Mouse (Mus musculus) neural tube, embryonic 13.5 days (tissue): Measurements from ENCODE around the gene Pdzd2. TPM values are rescaled to one million over a fixed set of nuclear protein-coding genes. Genes with fewer than 3 reads are reported as not detected.

ENCODE experiments used
- ATAC-seq: fragments of 200-750 bp; cut with Nextera tagmentation; 2 replicates; pipeline ENCODE4 v1.8.0; 2017; ENCODE audit warnings: low read depth, mild to moderate bottlenecking, moderate TSS enrichment, moderate library complexity
- H3K27ac ChIP-seq: fragments of 300-500 bp; sonication (generic); replicated peaks from 2 replicates; pipeline ENCODE4 v1.5.1; 2015; ENCODE audit warnings: moderate library complexity, mild to moderate bottlenecking, inconsistent platforms
- H3K27me3 ChIP-seq: fragments of 300-500 bp; sonication (generic); 2 replicates; pipeline ENCODE4 v1.6.1; 2015; ENCODE audit warnings: mild to moderate bottlenecking, inconsistent platforms
- H3K36me3 ChIP-seq: fragments of 300-500 bp; sonication (generic); 2 replicates; pipeline ENCODE4 v1.6.1; 2015; ENCODE audit warnings: mild to moderate bottlenecking, inconsistent platforms
- H3K4me1 ChIP-seq: fragments of 300-500 bp; sonication (generic); replicated peaks from 2 replicates; pipeline ENCODE4 v1.6.1; 2015; ENCODE audit warnings: inconsistent platforms
- H3K4me2 ChIP-seq: fragments of 300-500 bp; sonication (generic); 2 replicates; pipeline ENCODE4 v1.6.1; 2015; ENCODE audit warnings: inconsistent platforms, mild to moderate bottlenecking, moderate library complexity
- H3K4me3 ChIP-seq: fragments of 300-500 bp; sonication (generic); 2 replicates; pipeline ENCODE4 v1.5.1; 2015; ENCODE audit warnings: mild to moderate bottlenecking, inconsistent platforms
- H3K9ac ChIP-seq: fragments of 300-500 bp; sonication (generic); 2 replicates; pipeline ENCODE4 v1.6.1; 2015; ENCODE audit warnings: moderate library complexity, mild to moderate bottlenecking, inconsistent platforms
- H3K9me3 ChIP-seq: fragments of 300-500 bp; sonication (generic); 2 replicates; pipeline ENCODE4 v1.6.1; 2016; ENCODE audit warnings: inconsistent platforms
- WGBS: fragments of 180-500 bp; shearing (Covaris S2); methylation state at CpG from one replicate; pipeline ENCODE4 v1.1.7; 2015; 5-methylcytosine and 5-hydroxymethylcytosine counted together
- polyA plus RNA-seq: library from polyadenylated mRNA; unstranded; fragments of >200 nt; fragmentation: Nextera tagmentation; extraction: Ambion mirVana; gene quantifications from 2 replicates; pipeline ENCODE4 v1.2.1, GENCODE M21; 2015

Gene Pdzd2
- polyA plus RNA-seq, 1 experiment from 2014 or later = 6.0 TPM

- peak overlapping the region; percentile 52 for H3K27ac ChIP-seq
- no peaks in the 10 kb centered on the region for H3K27me3 ChIP-seq
- H3K9me3 ChIP-seq = no peaks in the 10 kb centered on the region
- no peaks in the 10 kb centered on the region for H3K36me3 ChIP-seq
- no peak overlapping the region for H3K9ac ChIP-seq
- H3K4me3 ChIP-seq = no peak overlapping the region
- ATAC-seq = no peak
- H3K4me2 ChIP-seq = no peak overlapping the region
- WGBS = 81% methylated on average over 8 of the region's 8 CpGs
- no peaks in the 10 kb centered on the region; the same call in 1 of the 2 replicates for H3K4me1 ChIP-seq
These were observed 104.8 kb downstream of the Pdzd2 start for GRCm38 (mm10) chr15:12634921-12635320.

- no peak overlapping the region for H3K4me3 ChIP-seq
- no peak for ATAC-seq
- H3K4me2 ChIP-seq = no peak overlapping the region
- H3K36me3 ChIP-seq = no peaks in the 10 kb centered on the region
- peaks cover 17% of the 10 kb centered on the region for H3K4me1 ChIP-seq
- H3K27me3 ChIP-seq = no peaks in the 10 kb centered on the region
- 81% methylated on average over 7 of the region's 7 CpGs for WGBS
- H3K9me3 ChIP-seq = no peaks in the 10 kb centered on the region
- no peak overlapping the region for H3K27ac ChIP-seq
- no peak overlapping the region for H3K9ac ChIP-seq
These were observed 110.6 kb downstream of the Pdzd2 start for GRCm38 (mm10) chr15:12629164-12629563.

GRCm38 (mm10) chr15:12628451-12628850 lies 111.3 kb downstream of the Pdzd2 start:
- Histone ChIP-seq H3K4me1 (peaks cover 17% of the 10 kb centered on the region), H3K27me3 (no peaks in the 10 kb centered on the region), H3K9ac (no peak overlapping the region), H3K4me3 (no peak overlapping the region), H3K4me2 (no peak overlapping the region), H3K27ac (no peak overlapping the region), H3K36me3 (no peaks in the 10 kb centered on the region), H3K9me3 (no peaks in the 10 kb centered on the region)
- WGBS = 94% methylated on average over 7 of the region's 7 CpGs
- ATAC-seq = no peak

GRCm38 (mm10) chr15:12626930-12627329 lies 112.8 kb downstream of the Pdzd2 start:
- WGBS = 84% methylated on average over 9 of the region's 9 CpGs
- no peaks in the 10 kb centered on the region for H3K9me3 ChIP-seq
- peaks cover 28% of the 10 kb centered on the region for H3K4me1 ChIP-seq
- no peak overlapping the region for H3K4me2 ChIP-seq
- no peak overlapping the region for H3K9ac ChIP-seq
- H3K4me3 ChIP-seq = no peak overlapping the region
- no peaks in the 10 kb centered on the region for H3K36me3 ChIP-seq
- ATAC-seq = no peak
- H3K27me3 ChIP-seq = no peaks in the 10 kb centered on the region
- H3K27ac ChIP-seq = no peak overlapping the region

GRCm38 (mm10) chr15:12626166-12626565 lies 113.6 kb downstream of the Pdzd2 start:
- WGBS = 73% methylated on average over 8 of the region's 8 CpGs
- Histone ChIP-seq H3K9ac (no peak overlapping the region), H3K27me3 (no peaks in the 10 kb centered on the region), H3K4me3 (no peak overlapping the region), H3K4me1 (peaks cover 31% of the 10 kb centered on the region), H3K36me3 (no peaks in the 10 kb centered on the region), H3K4me2 (no peak overlapping the region), H3K9me3 (no peaks in the 10 kb centered on the region), H3K27ac (peak overlapping the region; percentile 52)
- no peak for ATAC-seq

GRCm38 (mm10) chr15:12625524-12625923 lies 114.2 kb downstream of the Pdzd2 start:
- peak; percentile 36; the same call in 1 of the 2 replicates for ATAC-seq
- Histone ChIP-seq H3K4me1 (peaks cover 31% of the 10 kb centered on the region), H3K36me3 (no peaks in the 10 kb centered on the region), H3K4me3 (no peak overlapping the region), H3K9me3 (no peaks in the 10 kb centered on the region), H3K4me2 (no peak overlapping the region), H3K27ac (peak overlapping the region; percentile 52), H3K9ac (no peak overlapping the region), H3K27me3 (no peaks in the 10 kb centered on the region)
- 41% methylated on average over 6 of the region's 6 CpGs for WGBS

- no peak overlapping the region for H3K9ac ChIP-seq
- ATAC-seq = no peak
- no peak overlapping the region for H3K4me3 ChIP-seq
- H3K36me3 ChIP-seq = no peaks in the 10 kb centered on the region
- no peaks in the 10 kb centered on the region for H3K27me3 ChIP-seq
- H3K9me3 ChIP-seq = no peaks in the 10 kb centered on the region
- no peak overlapping the region for H3K4me2 ChIP-seq
- 94% methylated on average over 4 of the region's 4 CpGs for WGBS
- no peak overlapping the region for H3K27ac ChIP-seq
- peaks cover 31% of the 10 kb centered on the region for H3K4me1 ChIP-seq
These were observed 116.2 kb downstream of the Pdzd2 start for GRCm38 (mm10) chr15:12623521-12623920.

GRCm38 (mm10) chr15:12622701-12623100 lies 117.0 kb downstream of the Pdzd2 start:
- 0 out of 2 replicates have a peak, but pooled peaks have one; percentile 9 for ATAC-seq
- Histone ChIP-seq H3K4me2 (no peak overlapping the region), H3K36me3 (no peaks in the 10 kb centered on the region), H3K9ac (no peak overlapping the region), H3K4me1 (peaks cover 31% of the 10 kb centered on the region), H3K27ac (0 out of 2 replicates have a peak overlapping the region, but pooled peaks have one; percentile 68), H3K27me3 (no peaks in the 10 kb centered on the region), H3K9me3 (no peaks in the 10 kb centered on the region), H3K4me3 (no peak overlapping the region)
- WGBS = 88% methylated on average over 5 of the region's 5 CpGs

GRCm38 (mm10) chr15:12622093-12622643 lies 117.6 kb downstream of the Pdzd2 start:
- Histone ChIP-seq H3K9ac (no peak overlapping the region), H3K27me3 (no peaks in the 10 kb centered on the region), H3K9me3 (no peaks in the 10 kb centered on the region), H3K4me3 (no peak overlapping the region), H3K27ac (peak overlapping the region; percentile 68), H3K4me1 (peaks cover 27% of the 10 kb centered on the region), H3K4me2 (no peak overlapping the region), H3K36me3 (no peaks in the 10 kb centered on the region)
- 55% methylated on average over 7 of the region's 7 CpGs for WGBS
- ATAC-seq = peak; percentile 80

- H3K27me3 ChIP-seq = no peaks in the 10 kb centered on the region
- no peak overlapping the region for H3K9ac ChIP-seq
- H3K36me3 ChIP-seq = no peaks in the 10 kb centered on the region
- H3K9me3 ChIP-seq = no peaks in the 10 kb centered on the region
- H3K4me1 ChIP-seq = peaks cover 14% of the 10 kb centered on the region
- ATAC-seq = no peak
- WGBS = 88% methylated on average over 8 of the region's 8 CpGs
- no peak overlapping the region for H3K27ac ChIP-seq
- no peak overlapping the region for H3K4me2 ChIP-seq
- H3K4me3 ChIP-seq = no peak overlapping the region
These were observed 120.5 kb downstream of the Pdzd2 start for GRCm38 (mm10) chr15:12619273-12619672.

- H3K9ac ChIP-seq = no peak overlapping the region
- H3K4me3 ChIP-seq = no peak overlapping the region
- H3K4me1 ChIP-seq = peaks cover 10% of the 10 kb centered on the region
- H3K27ac ChIP-seq = no peak overlapping the region
- H3K4me2 ChIP-seq = no peak overlapping the region
- H3K9me3 ChIP-seq = no peaks in the 10 kb centered on the region
- no peaks in the 10 kb centered on the region for H3K36me3 ChIP-seq
- no peaks in the 10 kb centered on the region for H3K27me3 ChIP-seq
- no peak for ATAC-seq
- WGBS = 83% methylated on average over 11 of the region's 11 CpGs
These were observed 122.1 kb downstream of the Pdzd2 start for GRCm38 (mm10) chr15:12617651-12618050.

- H3K27ac ChIP-seq = no peak overlapping the region
- no peaks in the 10 kb centered on the region for H3K36me3 ChIP-seq
- ATAC-seq = no peak
- WGBS = 79% methylated on average over 8 of the region's 8 CpGs
- H3K27me3 ChIP-seq = no peaks in the 10 kb centered on the region
- H3K9ac ChIP-seq = no peak overlapping the region
- no peak overlapping the region for H3K4me3 ChIP-seq
- H3K9me3 ChIP-seq = no peaks in the 10 kb centered on the region
- H3K4me1 ChIP-seq = peaks cover 6% of the 10 kb centered on the region
- no peak overlapping the region for H3K4me2 ChIP-seq
These were observed 122.5 kb downstream of the Pdzd2 start for GRCm38 (mm10) chr15:12617220-12617619.
